Mouse (Mus musculus) fibroblast of lung, adult 2 months (primary cell): ENCODE measurements at regions not wholly inside any gene's neighbourhood (a gene's known extent, or its start where the extent isn't known, plus 50 kb on each side); places are given as distances from the start of the nearest gene placed in this dataset.

Source experiments
- DNase-seq: peaks from one replicate; pipeline ENCODE4 v3.0.0-alpha.2; 2011; ENCODE audit warnings: low read depth

- DNase-seq, result no peak
These were observed 91.2 kb downstream of the Srek1 start for GRCm38 (mm10) chr13:103683169-103683568.

DNA sequence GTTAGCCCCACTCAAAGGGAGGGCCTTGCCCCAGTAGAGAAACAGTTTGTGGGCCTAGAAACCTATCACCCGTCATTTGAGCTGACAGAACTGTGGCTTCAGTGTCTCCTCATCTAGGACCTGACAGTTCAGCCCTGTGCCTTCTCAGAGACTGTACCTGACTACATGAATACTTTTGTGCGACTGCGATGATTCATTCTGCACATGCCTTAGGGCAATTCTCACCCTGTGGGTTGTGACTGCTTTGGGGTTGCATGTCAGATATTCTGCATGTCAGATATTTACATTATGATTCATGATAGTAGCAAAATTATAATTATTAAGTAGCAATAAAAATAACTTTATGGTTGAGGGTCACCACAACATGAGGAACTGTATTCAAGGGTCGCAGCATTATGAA lies 93.7 kb downstream of the Srek1 start:
- no peak for DNase-seq

DNA sequence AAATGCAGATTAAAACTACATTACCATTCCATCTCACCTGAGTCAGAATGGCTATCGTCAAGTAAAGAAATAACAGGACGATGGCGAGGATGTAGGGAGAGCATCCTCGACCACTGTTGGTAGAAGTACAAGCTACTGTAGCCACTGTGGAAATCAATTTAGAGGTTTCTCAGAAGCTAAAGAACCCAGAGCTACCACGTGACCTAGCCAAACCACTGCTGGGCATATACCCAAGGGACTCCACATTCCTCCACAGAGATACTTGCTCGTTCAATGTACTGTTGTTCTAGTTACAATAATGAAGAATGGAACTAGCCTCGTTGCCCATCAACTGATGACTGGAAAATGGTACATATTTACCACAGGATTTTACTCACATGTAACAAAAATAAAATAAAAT lies 94.4 kb downstream of the Srek1 start:
- no peak for DNase-seq

DNA sequence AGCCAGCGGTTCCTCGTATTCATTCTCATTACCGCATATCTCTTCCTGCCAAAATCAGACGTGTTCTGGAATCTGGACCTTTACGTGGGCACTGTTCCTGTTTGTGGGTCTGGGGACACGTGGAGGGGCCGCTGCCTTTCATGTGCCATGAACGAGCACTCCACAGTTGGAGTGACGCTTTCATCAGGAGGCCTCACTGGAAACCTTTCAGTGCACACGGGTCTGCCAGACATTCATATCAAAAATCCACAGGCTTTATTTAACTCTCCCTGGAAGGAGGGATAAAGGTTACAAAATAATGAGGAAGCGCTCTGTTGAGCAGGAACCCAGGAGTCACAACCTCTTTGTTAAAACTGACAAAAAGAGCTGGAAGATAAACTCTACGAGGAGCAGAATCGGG lies 97.6 kb downstream of the Srek1 start:
- DNase-seq, result no peak

DNA sequence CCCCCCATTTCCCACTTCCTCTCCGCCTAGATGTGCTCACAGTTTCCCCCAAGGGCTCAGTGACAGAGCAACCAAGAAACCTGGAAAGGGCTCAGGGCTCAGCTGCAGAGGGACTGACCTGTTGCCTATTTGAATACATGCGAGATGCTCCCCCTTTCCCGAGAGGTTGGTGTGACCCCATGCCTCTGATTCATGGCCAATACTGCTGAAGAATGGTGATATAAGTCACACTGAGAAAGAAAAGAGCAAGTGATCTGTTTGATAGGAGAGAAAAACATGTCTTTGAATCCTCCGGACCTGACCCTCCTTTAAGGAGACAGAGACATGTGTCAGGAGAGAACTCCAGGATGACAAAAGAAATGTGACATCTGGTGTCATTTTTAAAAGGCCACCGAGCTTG lies 98.2 kb downstream of the Srek1 start:
- no peak for DNase-seq

DNA sequence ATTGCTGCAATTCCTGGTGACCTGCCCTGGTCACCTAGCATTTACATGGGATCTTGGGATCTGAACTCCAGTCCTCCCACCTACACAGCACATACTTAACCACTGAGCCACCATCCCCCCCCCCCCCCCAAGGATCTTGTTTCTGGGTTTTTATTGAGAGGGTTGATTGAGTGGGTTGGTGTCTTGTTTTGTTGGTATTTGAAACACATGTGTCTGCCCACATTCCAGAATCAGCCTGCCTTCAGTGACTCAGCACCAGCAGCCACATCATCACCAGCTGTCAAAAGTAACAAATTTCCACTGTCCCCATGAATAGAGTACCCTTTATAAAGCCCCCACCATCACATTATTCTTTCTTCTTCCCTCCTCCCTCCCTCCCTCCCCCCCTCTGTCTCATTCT lies 103.8 kb downstream of the Srek1 start:
- peak; percentile 51 for DNase-seq

GRCm38 (mm10) chr13:103669856-103670255 lies 104.6 kb downstream of the Srek1 start:
- no peak for DNase-seq

DNA sequence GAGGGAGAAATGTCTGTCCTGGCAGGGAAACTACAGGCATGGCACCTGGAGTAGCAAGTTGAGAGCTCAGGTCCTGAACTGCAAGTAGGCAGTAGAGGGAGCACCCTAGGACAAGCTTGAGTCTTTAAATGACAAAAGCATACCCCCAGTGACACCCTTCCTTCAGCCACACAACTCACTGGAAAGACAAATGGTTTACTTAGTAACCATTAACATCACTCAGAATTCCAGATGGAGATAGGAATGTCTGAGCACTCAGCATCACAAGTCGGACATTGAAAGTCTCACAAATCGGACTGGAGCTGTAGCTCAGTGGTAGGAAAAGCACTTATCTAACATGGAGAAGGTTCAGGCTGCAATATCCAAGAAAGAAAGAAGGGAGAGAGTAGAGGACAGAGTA lies 106.7 kb downstream of the Srek1 start:
- DNase-seq, result no peak

GRCm38 (mm10) chr13:103660248-103660996 lies 114.0 kb downstream of the Srek1 start:
- no peak for DNase-seq

GRCm38 (mm10) chr13:103655966-103656365 lies 118.4 kb downstream of the Srek1 start:
- no peak for DNase-seq

- DNase-seq, result no peak
These were observed 121.2 kb downstream of the Srek1 start for GRCm38 (mm10) chr13:103653216-103653615.

DNA sequence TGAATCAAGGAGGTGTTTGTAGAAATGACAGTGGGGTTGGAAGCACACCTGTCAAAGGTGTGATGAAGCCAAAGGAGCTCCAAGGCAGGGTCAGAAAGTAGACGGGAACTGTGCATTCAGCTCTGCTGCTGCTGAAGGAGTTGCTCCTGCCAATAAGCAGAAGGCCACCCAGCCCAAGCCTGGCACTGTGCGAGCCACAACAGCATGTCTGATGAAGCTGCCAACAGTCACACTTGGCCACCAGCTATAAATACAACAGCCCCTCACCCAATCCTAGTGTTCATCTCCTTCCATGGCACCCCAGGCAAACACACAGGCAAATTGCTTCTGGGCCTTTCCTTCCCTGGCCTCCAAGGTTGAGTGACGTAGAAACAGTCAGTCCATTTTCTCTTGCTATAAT lies 125.0 kb downstream of the Srek1 start:
- DNase-seq, result no peak

- peak; percentile 56 for DNase-seq
These were observed 126.4 kb downstream of the Srek1 start for GRCm38 (mm10) chr13:103648016-103648415.

- no peak for DNase-seq
These were observed 128.4 kb downstream of the Srek1 start for GRCm38 (mm10) chr13:103646035-103646434.

DNA sequence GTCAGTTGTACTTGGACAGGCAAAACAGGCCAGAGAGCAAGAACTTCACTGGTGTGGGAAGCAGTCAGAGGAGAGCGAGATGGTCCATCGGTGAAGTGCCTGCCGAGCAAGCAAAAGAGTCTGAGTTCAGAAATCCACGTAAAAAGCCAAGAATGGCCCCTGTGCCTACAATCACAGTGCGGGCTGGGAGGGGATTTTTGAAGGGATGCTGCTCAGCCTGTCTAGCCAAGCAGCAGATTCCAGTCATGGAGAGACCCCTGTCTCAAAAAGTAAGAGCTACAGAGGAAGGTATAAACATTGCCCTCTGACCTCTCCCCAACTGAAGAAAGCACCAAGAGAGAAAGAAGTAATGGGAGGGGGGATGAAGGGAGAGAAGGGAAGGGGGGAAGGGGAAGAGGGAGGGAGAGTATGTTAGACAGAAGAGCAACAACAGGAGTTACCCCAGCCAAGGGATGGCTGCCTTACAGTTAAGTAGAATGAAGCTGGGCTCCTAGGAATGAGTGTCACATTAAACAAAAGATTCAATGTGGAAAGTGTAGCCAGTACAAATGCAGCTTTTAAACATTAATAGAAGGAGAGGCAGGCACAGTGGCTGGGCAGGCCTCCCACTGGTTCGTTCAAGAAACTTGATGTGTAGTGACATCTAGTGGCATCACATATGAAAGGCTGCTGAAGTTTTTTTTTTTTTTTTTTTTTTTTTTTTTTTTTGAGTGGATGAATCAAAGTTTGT lies 130.2 kb downstream of the Srek1 start:
- peak; percentile 38 for DNase-seq

- DNase-seq, result no peak
These were observed 130.9 kb downstream of the Srek1 start for GRCm38 (mm10) chr13:103643486-103643885.

- no peak for DNase-seq
These were observed 131.6 kb downstream of the Srek1 start for GRCm38 (mm10) chr13:103642542-103643375.

GRCm38 (mm10) chr13:103638038-103638437 lies 136.4 kb downstream of the Srek1 start:
- DNase-seq, result no peak

DNA sequence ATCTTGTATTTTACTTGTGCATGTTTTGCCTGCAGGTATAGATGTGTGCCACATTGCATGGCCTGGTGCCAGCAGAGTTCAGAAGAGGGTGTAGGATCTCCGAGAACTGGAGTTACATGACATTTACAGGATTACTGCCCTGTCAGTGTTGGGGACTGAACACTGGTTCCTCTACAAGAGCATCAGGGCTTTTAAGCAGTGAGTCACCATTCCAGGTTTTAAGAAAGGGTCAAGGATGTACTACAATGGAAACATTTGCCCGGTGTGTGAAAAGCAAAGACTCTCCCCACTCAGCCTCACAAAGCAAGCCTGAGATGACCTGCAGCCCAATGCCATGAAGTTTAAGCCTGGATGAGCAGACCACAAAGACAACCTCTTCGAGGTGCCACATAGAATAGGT lies 137.0 kb downstream of the Srek1 start:
- DNase-seq, result no peak

DNA sequence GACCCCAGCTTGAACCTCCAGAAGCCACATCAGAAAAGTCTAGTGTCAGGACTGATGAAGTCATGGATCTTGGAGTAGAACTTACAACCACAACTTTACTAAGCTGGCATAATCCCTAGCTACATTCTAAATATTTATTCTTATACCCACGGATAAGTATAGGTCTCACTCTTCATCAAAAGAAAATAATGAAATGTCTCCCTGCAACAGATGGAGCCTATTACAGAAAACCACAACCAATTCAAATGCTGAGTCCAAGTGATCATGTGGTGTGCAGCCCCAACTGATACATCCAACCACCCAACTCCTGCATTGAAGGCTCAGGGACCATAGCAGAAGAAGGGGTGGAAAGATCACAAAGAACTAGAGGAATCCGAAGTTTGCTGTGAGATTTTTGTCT lies 137.8 kb downstream of the Srek1 start:
- no peak for DNase-seq

- DNase-seq, result no peak
These were observed 150.6 kb downstream of the Srek1 start for GRCm38 (mm10) chr13:103623810-103624209.

DNA sequence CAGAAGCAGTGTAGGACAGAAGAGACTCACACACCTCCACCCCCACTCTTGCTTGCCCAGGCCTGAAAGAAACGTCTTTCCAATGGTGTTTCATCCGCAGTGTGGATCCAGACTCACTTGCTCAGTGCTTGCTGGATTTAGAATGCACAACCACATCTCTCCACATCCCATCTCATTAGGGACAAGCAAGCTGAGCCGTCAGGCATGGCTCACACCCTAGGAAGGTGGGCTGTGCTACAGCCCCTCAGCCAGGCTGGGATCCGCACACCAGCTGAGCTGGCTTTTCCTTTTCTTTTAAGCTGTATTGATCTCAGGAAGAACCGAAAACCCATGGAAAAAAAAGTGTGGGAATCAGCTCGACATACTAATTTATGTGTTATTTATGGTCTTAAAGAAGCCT lies 151.1 kb downstream of the Srek1 start:
- no peak for DNase-seq

GRCm38 (mm10) chr13:103622324-103622723 lies 152.1 kb downstream of the Srek1 start:
- DNase-seq, result no peak
